Mouse (Mus musculus) heart, embryonic 10.5 days (tissue): ENCODE results near the gene Tnfrsf26. TPM values are rescaled to one million over a fixed set of nuclear protein-coding genes. Genes with fewer than 3 reads are reported as not detected.

ENCODE experiments used
- DNase-seq: peaks from one replicate; pipeline ENCODE4 v3.0.0-alpha.2; 2017; ENCODE audit warnings: low spot score
- H3K27ac ChIP-seq: fragments of 300-500 bp; sonication (generic); 2 replicates; pipeline ENCODE4 v1.5.1; 2016; ENCODE audit warnings: mild to moderate bottlenecking
- H3K27me3 ChIP-seq: fragments of 300-500 bp; sonication (generic); 2 replicates; pipeline ENCODE4 v1.6.1; 2016; ENCODE audit warnings: mild to moderate bottlenecking; ENCODE audit not compliant: poor library complexity, insufficient read depth, severe bottlenecking
- H3K36me3 ChIP-seq: fragments of 300-500 bp; sonication (generic); 2 replicates; pipeline ENCODE4 v1.6.1; 2016; ENCODE audit warnings: mild to moderate bottlenecking, moderate library complexity
- H3K4me1 ChIP-seq: fragments of 300-500 bp; sonication (generic); 2 replicates; pipeline ENCODE4 v1.6.1; 2016; ENCODE audit warnings: mild to moderate bottlenecking
- H3K4me3 ChIP-seq: fragments of 300-500 bp; sonication (generic); 2 replicates; pipeline ENCODE4 v1.5.1; 2016; ENCODE audit warnings: mild to moderate bottlenecking, moderate library complexity
- H3K9me3 ChIP-seq: fragments of 300-500 bp; sonication (generic); 2 replicates; pipeline ENCODE4 v1.6.1; 2016; ENCODE audit warnings: mild to moderate bottlenecking, moderate library complexity
- WGBS: fragments of 180-500 bp; shearing (Covaris S2); methylation state at CpG from one replicate; pipeline ENCODE4 v1.1.7; 2016; 5-methylcytosine and 5-hydroxymethylcytosine counted together
- polyA plus RNA-seq: library from polyadenylated mRNA; unstranded; fragments of >200 nt; fragmentation: Nextera tagmentation; extraction: Ambion mirVana; gene quantifications from 2 replicates; pipeline ENCODE4 v1.2.1, GENCODE M21; 2016

The Tnfrsf26 gene
- polyA plus RNA-seq, 1 experiment from 2014 or later, result 0.49 TPM

- Histone ChIP-seq H3K9me3 (no peaks in the 10 kb centered on the region), H3K27me3 (no peaks in the 10 kb centered on the region), H3K4me3 (no peak overlapping the region), H3K27ac (no peak overlapping the region), H3K36me3 (no peaks in the 10 kb centered on the region), H3K4me1 (no peaks in the 10 kb centered on the region)
- 59% methylated on average over 5 of the region's 5 CpGs for WGBS
- DNase-seq, result no peak
Measured at GRCm38 (mm10) chr7:143625151-143625550, 3.4 kb downstream of the Tnfrsf26 start.

DNA sequence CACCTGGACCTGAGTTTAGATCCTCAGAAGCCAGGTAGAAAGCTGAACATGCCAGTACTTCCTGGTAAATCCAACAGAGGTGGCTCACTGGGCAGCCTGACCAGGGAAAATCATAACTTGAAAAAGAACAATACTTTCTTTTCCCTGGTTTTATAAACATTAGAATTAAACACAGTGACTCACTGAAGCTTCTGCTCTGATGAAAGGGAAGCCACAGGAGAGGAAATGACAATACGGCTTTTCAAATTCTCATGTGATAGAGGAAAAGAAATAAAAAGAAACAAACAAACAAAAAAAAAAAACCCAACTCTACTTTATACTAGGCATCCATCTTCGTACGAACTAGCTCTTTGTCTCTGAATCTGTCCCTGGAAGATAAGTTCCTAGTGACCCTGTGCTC, 4.0 kb downstream of the Tnfrsf26 start:
- no peak for DNase-seq
- WGBS, result 71% methylated on average over 3 of the region's 3 CpGs
- no peak overlapping the region for H3K4me3 ChIP-seq
- H3K27ac ChIP-seq, result no peak overlapping the region
- H3K27me3 ChIP-seq, result no peaks in the 10 kb centered on the region
- no peaks in the 10 kb centered on the region for H3K36me3 ChIP-seq
- no peaks in the 10 kb centered on the region for H3K4me1 ChIP-seq
- H3K9me3 ChIP-seq, result no peaks in the 10 kb centered on the region

GRCm38 (mm10) chr7:143620951-143621350, 7.6 kb downstream of the Tnfrsf26 start:
- Histone ChIP-seq H3K9me3 (no peaks in the 10 kb centered on the region), H3K36me3 (no peaks in the 10 kb centered on the region), H3K4me1 (no peaks in the 10 kb centered on the region), H3K27me3 (no peaks in the 10 kb centered on the region), H3K27ac (no peak overlapping the region), H3K4me3 (no peak overlapping the region)
- no peak for DNase-seq
- 54% methylated on average over 1 of the region's 1 CpGs for WGBS

DNA sequence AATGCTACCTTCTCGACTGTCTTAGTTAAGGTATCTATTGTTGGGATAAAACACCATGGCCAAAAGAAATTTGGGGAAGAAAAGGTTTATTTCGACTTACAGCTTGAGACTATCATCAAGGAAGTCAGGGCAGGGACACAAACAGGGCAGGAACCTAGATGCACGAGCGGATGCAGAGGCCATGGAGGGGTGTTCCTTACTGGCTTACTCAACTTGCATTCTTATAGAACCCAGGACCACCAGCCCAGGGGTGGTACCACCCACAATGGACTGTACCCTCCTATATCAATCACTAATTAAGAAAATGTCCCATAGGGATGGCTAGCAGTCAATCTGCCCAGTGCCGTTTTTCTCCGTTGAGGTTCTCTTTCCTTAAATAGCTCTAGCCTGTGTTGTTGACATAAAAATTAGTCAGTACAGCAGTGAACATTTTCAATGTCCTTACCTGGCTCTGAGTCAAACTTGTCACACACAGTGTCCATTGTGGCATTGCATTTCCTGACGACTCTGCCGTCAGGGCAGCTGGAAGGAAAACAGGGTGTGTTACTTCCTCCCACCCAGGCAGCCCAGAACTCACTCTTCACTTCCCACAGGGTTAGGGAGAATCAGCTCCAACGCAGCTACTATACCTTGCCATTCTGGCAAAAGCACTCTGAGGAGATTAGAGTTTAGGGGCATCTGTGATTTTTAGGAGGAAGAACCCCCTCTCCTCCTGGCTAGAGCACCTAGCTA, 14.0 kb downstream of the Tnfrsf26 start:
- no peaks in the 10 kb centered on the region for H3K27me3 ChIP-seq
- no peaks in the 10 kb centered on the region for H3K4me1 ChIP-seq
- no peaks in the 10 kb centered on the region for H3K9me3 ChIP-seq
- DNase-seq, result no peak
- no peak overlapping the region for H3K27ac ChIP-seq
- H3K4me3 ChIP-seq, result no peak overlapping the region
- WGBS, result 51% methylated on average over 9 of the region's 9 CpGs
- no peaks in the 10 kb centered on the region for H3K36me3 ChIP-seq

GRCm38 (mm10) chr7:143612215-143612614, 16.3 kb downstream of the Tnfrsf26 start:
- DNase-seq, result no peak
- 56% methylated on average over 3 of the region's 3 CpGs for WGBS

DNA sequence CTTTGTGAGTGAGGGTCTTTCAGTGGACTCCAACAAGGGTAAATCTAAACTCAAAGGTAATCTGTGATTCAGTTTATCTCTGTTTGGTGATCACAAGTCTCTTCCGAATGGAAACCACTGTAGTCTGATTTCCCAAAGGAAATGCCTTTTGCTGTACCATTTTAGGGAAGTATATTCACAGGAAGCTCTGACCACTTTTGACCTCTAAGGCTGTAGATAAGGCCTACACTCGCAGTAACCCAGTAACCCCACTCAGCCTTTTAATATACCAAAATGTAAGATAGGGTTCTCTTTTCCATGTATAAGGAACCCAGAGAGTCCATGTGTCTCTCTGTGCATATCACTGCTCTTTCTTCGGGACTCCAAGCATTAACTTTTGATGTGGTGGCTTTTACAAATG, 23.2 kb downstream of the Tnfrsf26 start:
- WGBS, result 73% methylated on average over 3 of the region's 3 CpGs
- no peaks in the 10 kb centered on the region for H3K9me3 ChIP-seq
- H3K4me3 ChIP-seq, result no peak overlapping the region
- no peaks in the 10 kb centered on the region for H3K27me3 ChIP-seq
- no peak for DNase-seq
- H3K36me3 ChIP-seq, result no peaks in the 10 kb centered on the region
- H3K27ac ChIP-seq, result no peak overlapping the region
- 0 out of 2 replicates have a peak, but pooled peaks cover 2% of the 10 kb centered on the region for H3K4me1 ChIP-seq

More at GRCm38 (mm10) chr7:143612215-143612614, 16.3 kb downstream of the Tnfrsf26 start:
- H3K9me3 ChIP-seq, result no peaks in the 10 kb centered on the region
- H3K4me3 ChIP-seq, result no peak overlapping the region
- H3K27me3 ChIP-seq, result no peaks in the 10 kb centered on the region
- H3K36me3 ChIP-seq, result no peaks in the 10 kb centered on the region
- H3K4me1 ChIP-seq, result no peaks in the 10 kb centered on the region
- no peak overlapping the region for H3K27ac ChIP-seq

DNA sequence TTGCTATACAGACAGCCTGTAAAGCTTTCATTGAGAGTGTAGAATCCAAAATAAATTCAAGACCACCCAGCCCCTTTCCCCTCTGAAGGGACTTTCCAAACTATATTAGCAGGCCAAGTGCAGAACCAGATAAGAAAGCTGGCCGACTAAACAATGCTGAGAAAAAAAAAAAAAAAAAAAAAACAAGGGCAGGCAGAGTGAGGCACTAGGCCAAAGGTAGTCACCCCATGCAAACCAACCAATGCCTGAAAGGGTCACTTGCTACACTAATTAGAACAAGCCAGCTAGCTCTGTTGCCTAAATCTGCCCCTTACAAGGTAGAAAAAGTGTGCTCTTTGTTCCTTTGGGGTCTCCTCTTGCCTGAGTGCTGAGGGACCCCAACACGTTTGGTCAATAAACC, 23.6 kb downstream of the Tnfrsf26 start:
- WGBS, result 56% methylated on average over 2 of the region's 2 CpGs
- Histone ChIP-seq H3K4me1 (0 out of 2 replicates have a peak, but pooled peaks cover 2% of the 10 kb centered on the region), H3K4me3 (no peak overlapping the region), H3K9me3 (no peaks in the 10 kb centered on the region), H3K36me3 (no peaks in the 10 kb centered on the region), H3K27ac (no peak overlapping the region), H3K27me3 (no peaks in the 10 kb centered on the region)
- DNase-seq, result no peak

GRCm38 (mm10) chr7:143601705-143602104, 26.8 kb downstream of the Tnfrsf26 start:
- no peak for DNase-seq
- Histone ChIP-seq H3K36me3 (peaks cover 2% of the 10 kb centered on the region), H3K27ac (no peak overlapping the region), H3K9me3 (no peaks in the 10 kb centered on the region), H3K4me3 (no peak overlapping the region), H3K4me1 (peaks cover 13% of the 10 kb centered on the region), H3K27me3 (no peaks in the 10 kb centered on the region)
- 68% methylated on average over 2 of the region's 2 CpGs for WGBS

DNA sequence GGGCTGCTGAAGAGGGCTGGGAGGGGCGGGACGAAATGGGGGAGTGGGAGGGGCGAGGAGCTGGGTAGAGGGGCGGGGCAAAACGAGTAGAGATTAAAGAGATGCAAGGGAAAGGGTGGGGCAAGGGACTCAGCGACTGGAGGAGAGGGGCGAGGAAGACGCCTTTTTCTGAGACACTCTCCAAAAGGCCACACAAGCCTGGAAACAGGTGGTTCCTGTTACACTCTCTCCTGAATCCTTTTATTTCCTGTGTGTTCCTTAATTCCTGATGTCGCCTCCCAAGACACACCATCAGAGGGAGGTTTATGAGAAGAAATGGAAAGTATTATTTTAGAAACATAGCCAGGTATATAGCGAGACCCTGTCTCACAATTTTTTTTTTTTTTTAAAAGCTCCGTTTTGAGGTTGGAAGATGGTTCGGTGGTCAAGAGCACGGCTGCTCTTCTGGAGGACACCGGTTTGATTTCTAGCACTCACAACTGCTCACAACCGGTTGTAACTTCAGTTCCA, 28.2 kb downstream of the Tnfrsf26 start:
- Histone ChIP-seq H3K4me1 (peaks cover 13% of the 10 kb centered on the region), H3K27ac (peak overlapping the region; percentile 89; the same call in 1 of the 2 replicates), H3K9me3 (no peaks in the 10 kb centered on the region), H3K27me3 (no peaks in the 10 kb centered on the region), H3K4me3 (peak overlapping the region; percentile 95), H3K36me3 (peaks cover 8% of the 10 kb centered on the region)
- 8% methylated on average over 15 of the region's 15 CpGs for WGBS
- DNase-seq, result no peak

GRCm38 (mm10) chr7:143599428-143600230, 28.9 kb downstream of the Tnfrsf26 start, which contains the start of gene Cars:
Gene Cars, minus strand, starts transcription at chr7:143600090.
- peak within 1 kb of the TSS; percentile 89 for H3K27ac ChIP-seq
- peaks cover 19% of the 10 kb centered on the region for H3K4me1 ChIP-seq
- DNase-seq, result peak; percentile 98
- no peaks in the 10 kb centered on the region for H3K27me3 ChIP-seq
- H3K4me3 ChIP-seq, result peak within 1 kb of the TSS; percentile 95
- H3K9me3 ChIP-seq, result no peaks in the 10 kb centered on the region
- WGBS, result 2% methylated on average over 35 of the region's 35 CpGs
- peaks cover 13% of the 10 kb centered on the region for H3K36me3 ChIP-seq

- no peak for DNase-seq
- no peak overlapping the region for H3K27ac ChIP-seq
- H3K4me3 ChIP-seq, result no peak overlapping the region
- peaks cover 42% of the 10 kb centered on the region for H3K36me3 ChIP-seq
- WGBS, result 78% methylated on average over 5 of the region's 5 CpGs
- H3K4me1 ChIP-seq, result peaks cover 22% of the 10 kb centered on the region
- no peaks in the 10 kb centered on the region for H3K9me3 ChIP-seq
- no peaks in the 10 kb centered on the region for H3K27me3 ChIP-seq
Measured at GRCm38 (mm10) chr7:143594865-143595264, 33.7 kb downstream of the Tnfrsf26 start.

GRCm38 (mm10) chr7:143592255-143592654, 36.3 kb downstream of the Tnfrsf26 start:
- no peak for DNase-seq
- WGBS, result 92% methylated on average over 10 of the region's 10 CpGs
- H3K9me3 ChIP-seq, result no peaks in the 10 kb centered on the region
- peaks cover 64% of the 10 kb centered on the region for H3K36me3 ChIP-seq
- H3K4me3 ChIP-seq, result no peak overlapping the region
- no peaks in the 10 kb centered on the region for H3K27me3 ChIP-seq
- no peak overlapping the region for H3K27ac ChIP-seq
- peaks cover 11% of the 10 kb centered on the region for H3K4me1 ChIP-seq

GRCm38 (mm10) chr7:143588006-143588405, 40.5 kb downstream of the Tnfrsf26 start:
- Histone ChIP-seq H3K4me3 (no peak overlapping the region), H3K27ac (no peak overlapping the region), H3K4me1 (peaks cover 4% of the 10 kb centered on the region; the same call in 1 of the 2 replicates), H3K9me3 (no peaks in the 10 kb centered on the region), H3K36me3 (peaks cover 88% of the 10 kb centered on the region), H3K27me3 (no peaks in the 10 kb centered on the region)
- DNase-seq, result no peak
- WGBS, result 84% methylated on average over 4 of the region's 4 CpGs
